Mouse (Mus musculus) lung, postnatal 0 days (tissue): ENCODE measurements at regions not wholly inside any gene's neighbourhood (a gene's known extent, or its start where the extent isn't known, plus 50 kb on each side); places are given as distances from the start of the nearest gene placed in this dataset.

Experiments
- CTCF ChIP-seq: IDR thresholded peaks from 2 replicates; pipeline ENCODE4 v1.5.1; 2016; ENCODE audit warnings: antibody characterized with exemption, mild to moderate bottlenecking
- EP300 ChIP-seq: IDR thresholded peaks from 2 replicates; pipeline ENCODE4 v1.6.1; 2016; ENCODE audit warnings: antibody characterized with exemption, mild to moderate bottlenecking, control low read depth

DNA sequence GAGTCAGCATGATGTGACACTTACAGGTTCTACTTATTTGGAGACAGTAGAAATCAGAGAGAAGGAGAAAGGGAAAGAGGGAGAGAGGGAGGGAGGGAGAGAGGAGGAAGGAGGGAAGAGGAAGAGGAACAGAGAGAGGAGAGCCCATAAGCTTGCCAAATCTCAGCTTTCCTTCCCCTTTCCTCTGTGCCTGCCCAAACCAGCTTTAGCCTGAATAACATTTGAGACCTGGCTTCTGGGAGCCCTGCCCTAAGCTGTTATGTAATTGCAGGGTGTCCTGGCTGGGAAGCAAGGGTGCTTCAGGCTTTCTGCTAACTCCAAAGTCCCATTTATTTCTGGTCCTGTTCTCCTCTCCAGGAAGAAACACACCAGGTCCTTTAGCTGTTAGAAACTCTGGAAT lies 85.3 kb upstream of the Ifngr1 start:
- TF ChIP-seq CTCF (no peak), EP300 (no peak)
